Mouse (Mus musculus): ENCODE measurements around the gene Zfp750.

Gene Zfp750

GRCm38 (mm10) chr11:121475699-121476415 is 43.3 kb downstream of the Zfp750 start:
- Histone ChIP-seq H3K27me3 (ENCODE audit: insufficient read depth, low read length) (no peaks in the 10 kb centered on the region), H3K4me1 (replicated peaks; ENCODE audit: low read depth, low read length) (peaks cover 19% of the 10 kb centered on the region), H3K4me3 (replicated peaks; ENCODE audit: low read length) (no peak overlapping the region), H3K9me3 (ENCODE audit: low read length) (no peaks in the 10 kb centered on the region), H3K36me3 (ENCODE audit: insufficient read depth, low read length) (peaks cover 44% of the 10 kb centered on the region)
- TF ChIP-seq CTCF (conservative IDR thresholded peaks at IDR 0.05; ENCODE audit: low read length) (peak; percentile 89), NANOG (IDR thresholded peaks at IDR 0.05; ENCODE audit: borderline replicate concordance, low read length) (no peak), POU5F1 (IDR thresholded peaks at IDR 0.05; ENCODE audit: borderline replicate concordance, low read length) (no peak)

- Histone ChIP-seq H3K4me3 (replicated peaks; ENCODE audit: low read length) (no peak overlapping the region), H3K36me3 (ENCODE audit: insufficient read depth, low read length) (peaks cover 46% of the 10 kb centered on the region), H3K27me3 (ENCODE audit: insufficient read depth, low read length) (no peaks in the 10 kb centered on the region), H3K9me3 (ENCODE audit: low read length) (no peaks in the 10 kb centered on the region), H3K4me1 (replicated peaks; ENCODE audit: low read depth, low read length) (peaks cover 16% of the 10 kb centered on the region)
- no peak for TF ChIP-seq CTCF (conservative IDR thresholded peaks at IDR 0.05; ENCODE audit: low read length)
- no peak for TF ChIP-seq POU5F1 (IDR thresholded peaks at IDR 0.05; ENCODE audit: borderline replicate concordance, low read length)
- no peak for TF ChIP-seq NANOG (IDR thresholded peaks at IDR 0.05; ENCODE audit: borderline replicate concordance, low read length)
Measured at GRCm38 (mm10) chr11:121474831-121475230, 44.3 kb downstream of the Zfp750 start.

GRCm38 (mm10) chr11:121467408-121467807 is 51.7 kb downstream of the Zfp750 start:
- Histone ChIP-seq H3K4me1 (replicated peaks; ENCODE audit: low read depth, low read length) (no peaks in the 10 kb centered on the region), H3K4me3 (replicated peaks; ENCODE audit: low read length) (no peak overlapping the region), H3K36me3 (ENCODE audit: insufficient read depth, low read length) (peaks cover 47% of the 10 kb centered on the region), H3K9me3 (ENCODE audit: low read length) (no peaks in the 10 kb centered on the region), H3K27me3 (ENCODE audit: insufficient read depth, low read length) (no peaks in the 10 kb centered on the region)
- no peak for TF ChIP-seq CTCF (conservative IDR thresholded peaks at IDR 0.05; ENCODE audit: low read length)
- no peak for TF ChIP-seq POU5F1 (IDR thresholded peaks at IDR 0.05; ENCODE audit: borderline replicate concordance, low read length)
